Mouse (Mus musculus) neutrophil, adult 59 days (primary cell): ENCODE data around the gene Gga3. TPM values are rescaled to one million over a fixed set of nuclear protein-coding genes. Genes with fewer than 3 reads are reported as not detected.

Experiments
- total RNA-seq, 2 experiments: library from RNA; stranded (reverse); gene quantifications; 1 replicate in 1 of 2; 2 replicates in 1 of 2; pipeline ENCODE4 v1.2.4; 2023

The Gga3 gene
- 10 to 100 TPM; 57.5 to 58.2 TPM for total RNA-seq

DNA sequence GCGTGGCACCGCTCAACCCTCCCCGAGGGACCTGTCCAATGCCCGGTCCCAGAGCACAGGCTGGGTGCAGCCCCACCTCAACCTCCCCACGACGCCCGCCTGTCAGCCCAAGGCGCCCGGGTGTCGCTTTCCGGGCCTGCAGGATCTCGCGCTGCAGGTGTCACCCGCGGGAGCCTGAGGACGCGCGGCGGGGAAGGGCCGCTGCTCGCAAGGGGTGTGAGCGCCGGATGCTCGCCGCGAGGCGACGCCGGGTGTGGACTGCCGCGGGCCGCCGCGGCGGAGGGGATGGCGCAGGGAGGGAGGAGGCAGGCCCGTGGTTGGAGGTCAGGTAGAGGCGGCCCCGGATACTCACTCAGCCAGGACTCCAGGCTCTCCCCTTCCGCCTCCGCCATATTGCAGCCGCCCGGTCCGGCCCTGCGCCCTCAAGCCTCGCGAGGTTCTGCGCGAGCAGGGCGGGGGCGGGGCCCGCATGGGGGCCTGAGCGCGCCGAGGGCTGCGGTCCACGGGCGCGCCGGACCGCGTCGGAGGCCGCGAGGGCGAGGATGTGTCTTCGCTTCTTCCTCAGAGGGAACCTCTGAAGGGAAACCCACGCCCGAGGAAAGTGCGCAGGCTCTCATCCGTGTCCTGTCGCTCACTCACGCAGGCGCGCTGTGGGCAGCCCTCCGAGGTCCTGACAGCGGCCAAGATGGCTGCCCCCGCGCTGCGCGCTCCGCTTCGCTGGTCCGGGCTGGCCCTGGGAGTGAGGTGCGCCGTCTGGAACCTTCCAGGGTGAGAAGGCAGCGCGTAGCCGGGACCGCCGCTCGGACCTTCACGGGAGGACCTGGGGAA, at the start of gene Gga3, which contains the start of gene Mrps7:
Gene Gga3, minus strand, starts transcription at position 576 of the 828 bp plus-strand sequence.
Gene Mrps7, plus strand, starts transcription at position 450 of the 828 bp plus-strand sequence.

GRCm38 (mm10) chr11:115627705-115628464, 24.0 kb upstream of the Gga3 start, which contains the start of gene Slc25a19:
TSS of gene Slc25a19 (minus strand) at chr11:115628295.

DNA sequence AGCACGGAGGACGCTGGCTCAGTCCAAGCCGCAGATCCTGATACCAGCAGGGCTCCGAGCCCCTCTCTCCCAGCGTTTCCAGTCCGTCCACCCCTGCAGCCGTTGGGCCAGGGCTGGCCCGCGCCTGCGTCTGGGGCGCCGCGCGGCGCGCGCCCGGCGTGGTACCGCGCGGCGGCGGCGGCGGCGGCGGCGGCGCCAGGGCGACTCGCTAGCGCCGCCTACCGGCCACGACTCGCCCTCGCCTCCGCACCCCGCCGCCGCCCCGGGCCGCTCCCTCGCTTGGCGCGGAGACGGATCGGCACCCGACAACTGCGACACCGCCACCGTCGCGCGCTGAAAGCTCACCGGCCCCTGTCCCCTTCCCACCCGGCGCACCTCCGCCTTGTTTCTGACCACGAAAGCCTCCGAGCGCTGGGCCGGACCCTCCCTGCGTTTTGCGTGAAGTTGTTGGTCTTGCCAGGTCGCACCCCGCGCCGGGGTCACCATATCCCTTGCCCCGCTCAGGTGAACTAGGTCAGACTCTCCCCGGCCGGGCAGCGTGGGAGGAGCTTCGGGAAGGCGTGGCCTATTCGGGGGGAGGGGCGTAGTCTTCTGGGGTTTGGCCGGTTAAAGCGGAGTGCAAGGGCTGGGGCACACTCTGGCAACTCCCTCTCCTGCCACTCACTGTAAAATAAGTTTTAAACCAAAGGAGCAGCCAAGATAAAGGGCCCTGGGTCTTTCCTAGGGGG, 8.7 kb upstream of the Gga3 start, which contains the start of gene Mif4gd:
Gene Mif4gd, minus strand, starts transcription at position 560 of the 728 bp plus-strand sequence.

GRCm38 (mm10) chr11:115564064-115564809, 39.6 kb downstream of the Gga3 start, which contains the start of gene Nup85:
TSS of gene Nup85 (plus strand) at chr11:115564434.

DNA sequence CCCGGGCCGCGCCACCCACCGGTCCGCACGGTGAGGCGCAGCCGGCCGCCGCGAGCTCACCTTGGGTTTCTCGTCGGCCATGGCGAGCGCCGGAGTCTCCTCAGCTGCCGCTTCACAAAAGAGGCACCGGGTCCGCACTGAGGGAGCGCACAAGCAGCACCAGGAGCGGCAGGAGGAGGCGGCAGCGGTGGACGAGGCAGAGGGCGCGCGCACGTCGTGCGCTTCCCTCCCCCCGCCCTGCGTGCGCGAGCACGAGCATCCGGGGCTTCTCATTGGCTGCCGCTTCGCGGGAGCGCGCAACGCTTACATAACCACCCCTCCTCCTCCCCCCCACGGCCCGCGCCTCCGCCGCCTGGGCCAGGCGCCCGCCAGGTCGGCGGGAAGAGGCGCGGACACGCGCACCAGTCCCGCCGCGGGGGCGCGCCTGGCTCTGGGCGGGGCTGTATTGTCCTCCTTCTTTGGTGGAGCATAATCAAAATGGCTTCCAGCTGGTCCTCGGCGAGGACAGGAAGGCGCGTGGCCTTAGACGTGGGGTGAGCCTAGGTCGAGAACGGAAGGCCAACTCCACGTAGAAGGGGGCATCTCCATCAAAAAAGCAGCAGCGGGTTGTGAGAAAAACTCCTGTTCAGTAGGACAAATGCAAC, 67.7 kb downstream of the Gga3 start, which contains the start of gene Sumo2:
Gene Sumo2, minus strand, starts transcription at position 239 of the 644 bp plus-strand sequence.

Other genes with a start within 250 kb of the Gga3 start
- gene Hid1, start 236.3 kb downstream of the Gga3 start, total RNA-seq, result 1 to 10 TPM in 1 of 2 experiments, under 1 TPM in 1; 0.93 to 1.7 TPM
- under 1 TPM; 0.20 to 0.22 TPM for gene Cdr2l, start 222.1 kb downstream of the Gga3 start, total RNA-seq
- 10 to 100 TPM; 40.2 to 43.7 TPM for gene Mrpl58, start 200.3 kb downstream of the Gga3 start, total RNA-seq
- 100 to 1,000 TPM; 199 to 220 TPM for gene Atp5h, start 184.1 kb downstream of the Gga3 start, total RNA-seq
- 10 to 100 TPM; 20.5 to 24.6 TPM for gene Kctd2, start 183.9 kb downstream of the Gga3 start, total RNA-seq
- not detected for gene Trim80, start 163.5 kb downstream of the Gga3 start, total RNA-seq
- under 1 TPM in 1 of 2 experiments, not detected in 1; 0.16 TPM for gene Slc16a5, start 141.6 kb downstream of the Gga3 start, total RNA-seq
- gene Armc7, start 128.4 kb downstream of the Gga3 start, total RNA-seq, result 10 to 100 TPM; 52.6 to 58.6 TPM
- gene Nt5c, start 112.2 kb downstream of the Gga3 start, total RNA-seq, result 10 to 100 TPM; 45.1 to 57.4 TPM
- 100 to 1,000 TPM; 129 to 152 TPM for gene Jpt1, start 89.7 kb downstream of the Gga3 start, total RNA-seq
- gene Sumo2, start 67.8 kb downstream of the Gga3 start, total RNA-seq, result 100 to 1,000 TPM; 158 to 172 TPM
- 10 to 100 TPM; 40.0 to 40.7 TPM for gene Nup85, start 39.6 kb downstream of the Gga3 start, total RNA-seq
- 10 to 100 TPM; 10.7 to 20.3 TPM for gene Mrps7, start 126 bp downstream of the Gga3 start, total RNA-seq
- 10 to 100 TPM; 17.1 to 18.4 TPM for gene Mif4gd, start 8.9 kb upstream of the Gga3 start, total RNA-seq
- 10 to 100 TPM; 11.3 to 11.8 TPM for gene Slc25a19, start 24.2 kb upstream of the Gga3 start, total RNA-seq
- gene Grb2, start 104.5 kb upstream of the Gga3 start, total RNA-seq, result 100 to 1,000 TPM; 208 to 230 TPM
- 10 to 100 TPM; 38.7 to 47.7 TPM for gene Tmem94, start 161.4 kb upstream of the Gga3 start, total RNA-seq
- gene Caskin2, start 209.6 kb upstream of the Gga3 start, total RNA-seq, result 1 to 10 TPM; 1.1 to 1.8 TPM
- 1 to 10 TPM; 3.2 to 5.4 TPM for gene Tsen54, start 210.7 kb upstream of the Gga3 start, total RNA-seq
- gene Llgl2, start 220.0 kb upstream of the Gga3 start, total RNA-seq, result 1 to 10 TPM; 4.6 to 5.2 TPM